Mouse (Mus musculus) spleen, postnatal 4 days (tissue): ENCODE data around the gene Gpr176.

ENCODE experiments used
- DNase-seq, 2 experiments: peaks; one replicate each; pipeline ENCODE4 v3.0.0; 2022; ENCODE audit warnings: low spot score in 2 of 2

Gpr176 gene

GRCm38 (mm10) chr2:118245914-118246313 is 127.3 kb downstream of the Gpr176 start:
- DNase-seq = peak; percentile 57 to 86

GRCm38 (mm10) chr2:118236196-118236595 is 137.0 kb downstream of the Gpr176 start:
- DNase-seq = no peak

GRCm38 (mm10) chr2:118235614-118236013 is 137.6 kb downstream of the Gpr176 start:
- no peak for DNase-seq

- no peak for DNase-seq
These were observed 142.7 kb downstream of the Gpr176 start for GRCm38 (mm10) chr2:118230544-118230943.

GRCm38 (mm10) chr2:118228486-118229079 is 144.6 kb downstream of the Gpr176 start:
- no peak for DNase-seq
